Mouse (Mus musculus) C2C12 (cell line): ENCODE measurements at regions not wholly inside any gene's neighbourhood (a gene's known extent, or its start where the extent isn't known, plus 50 kb on each side); places are given as distances from the start of the nearest gene placed in this dataset.

Experiments used
- CTCF ChIP-seq: IDR thresholded peaks from one replicate; pipeline ENCODE4 v1.5.1; 2011; ENCODE audit not compliant: control insufficient read depth, insufficient read depth, insufficient read length
- MYOD1 ChIP-seq: IDR thresholded peaks from one replicate; pipeline ENCODE4 v1.6.1; 2011; ENCODE audit warnings: low read depth; ENCODE audit not compliant: control insufficient read depth, insufficient read length

DNA sequence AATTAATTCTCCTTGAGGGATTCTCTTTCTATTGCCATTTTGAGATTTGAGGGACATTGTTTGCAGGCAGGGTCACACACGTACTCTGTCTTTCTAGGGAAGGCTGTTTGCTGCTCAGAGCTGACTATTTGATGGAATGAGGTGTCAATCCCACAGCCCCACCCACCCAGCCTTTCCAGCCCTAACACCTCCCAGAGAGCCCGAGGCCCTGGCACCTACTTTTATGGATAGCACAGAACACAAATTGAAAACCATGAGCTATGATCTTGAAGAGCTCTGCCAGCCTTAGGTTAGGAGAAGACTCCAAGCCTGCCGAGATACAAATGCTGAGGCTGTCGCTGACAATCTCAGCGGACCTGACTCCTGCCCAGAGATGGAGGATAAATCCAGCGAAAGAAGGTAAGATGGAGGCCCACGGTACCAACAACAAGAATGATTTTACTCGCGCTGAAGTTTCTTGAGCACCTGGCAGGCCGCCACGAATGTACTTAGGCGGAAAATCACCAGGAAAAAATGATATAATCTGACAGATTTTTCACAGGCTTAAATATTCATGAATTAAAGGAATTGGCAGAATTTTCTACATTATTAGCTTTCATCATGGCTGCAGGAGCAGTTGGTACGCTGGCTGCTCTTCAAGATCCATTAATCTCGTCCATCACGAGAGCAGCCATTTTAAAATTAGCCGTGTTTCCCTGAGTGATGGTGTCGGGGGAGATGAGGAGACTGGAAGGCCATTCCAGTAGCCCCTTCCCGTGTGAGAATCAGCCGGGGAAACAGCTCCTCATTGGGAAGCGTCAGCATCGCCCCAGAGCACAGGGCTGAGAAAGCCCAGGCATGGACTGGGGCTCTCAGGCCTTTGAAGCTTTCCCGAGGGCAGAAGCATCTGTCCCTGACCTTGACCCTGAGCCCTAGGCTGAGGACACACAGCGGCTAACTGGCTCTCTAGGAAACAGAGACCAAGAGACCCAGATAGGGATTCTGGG lies 238.4 kb downstream of the Uaca start:
- no peak for TF ChIP-seq CTCF
- no peak for TF ChIP-seq MYOD1
